Mouse (Mus musculus) urinary bladder, postnatal 4 days (tissue): Measurements from ENCODE around the gene Scgn.

Experiments
- DNase-seq, 2 experiments: peaks; one replicate each; pipeline ENCODE4 v3.0.0; 2021 to 2022; ENCODE audit warnings: low spot score in 2 of 2

The Scgn gene

GRCm38 (mm10) chr13:23990928-23991327, at the start of gene Scgn:
Gene Scgn, minus strand, starts transcription at chr13:23991214.
- DNase-seq = peak; percentile 36 to 78

- no peak for DNase-seq
Measured at GRCm38 (mm10) chr13:24040221-24040620, 49.2 kb upstream of the Scgn start.

GRCm38 (mm10) chr13:24037502-24037901, 46.5 kb upstream of the Scgn start:
- DNase-seq = no peak

- no peak for DNase-seq
Measured at GRCm38 (mm10) chr13:24036150-24036549, 45.1 kb upstream of the Scgn start.

GRCm38 (mm10) chr13:24027191-24028170, 36.5 kb upstream of the Scgn start:
- no peak for DNase-seq

GRCm38 (mm10) chr13:24018515-24018914, 27.5 kb upstream of the Scgn start:
- DNase-seq = no peak

- no peak for DNase-seq
Measured at GRCm38 (mm10) chr13:24005528-24005927, 14.5 kb upstream of the Scgn start.

GRCm38 (mm10) chr13:24001797-24002196, 10.8 kb upstream of the Scgn start:
- DNase-seq = no peak

GRCm38 (mm10) chr13:24001081-24001480, 10.1 kb upstream of the Scgn start:
- no peak for DNase-seq

GRCm38 (mm10) chr13:23998826-23999225, 7.8 kb upstream of the Scgn start:
- no peak for DNase-seq

- DNase-seq = no peak
Measured at GRCm38 (mm10) chr13:23994756-23995155, 3.7 kb upstream of the Scgn start.

- no peak for DNase-seq
Measured at GRCm38 (mm10) chr13:23994024-23994423, 3.0 kb upstream of the Scgn start.

GRCm38 (mm10) chr13:23990451-23990850, 563 bp downstream of the Scgn start:
- DNase-seq = no peak

GRCm38 (mm10) chr13:23985130-23985529, 5.9 kb downstream of the Scgn start:
- DNase-seq = no peak

GRCm38 (mm10) chr13:23972271-23972670, 18.7 kb downstream of the Scgn start:
- DNase-seq = no peak

- no peak for DNase-seq
Measured at GRCm38 (mm10) chr13:23971870-23972269, 19.1 kb downstream of the Scgn start.

- DNase-seq = no peak
Measured at GRCm38 (mm10) chr13:23964909-23965308, 26.1 kb downstream of the Scgn start.

GRCm38 (mm10) chr13:23959776-23960175, 31.2 kb downstream of the Scgn start:
- no peak for DNase-seq

GRCm38 (mm10) chr13:23950928-23951327, 40.1 kb downstream of the Scgn start:
- no peak for DNase-seq

- no peak for DNase-seq
Measured at GRCm38 (mm10) chr13:23949484-23950246, 41.3 kb downstream of the Scgn start.

GRCm38 (mm10) chr13:23946254-23946653, 44.8 kb downstream of the Scgn start:
- no peak for DNase-seq

- no peak for DNase-seq
Measured at GRCm38 (mm10) chr13:23942861-23943260, 48.2 kb downstream of the Scgn start.

GRCm38 (mm10) chr13:23940291-23940690, 50.7 kb downstream of the Scgn start:
- no peak for DNase-seq
